Mouse (Mus musculus): Measurements from ENCODE around the gene Pigs. TPM values are rescaled to one million over a fixed set of nuclear protein-coding genes. Genes with fewer than 3 reads are reported as not detected.

Pigs gene
- total RNA-seq, 2 experiments from 2014 or later, result 20.1 to 21.3 TPM

GRCm38 (mm10) chr11:78332676-78333075 lies 4.5 kb downstream of the Pigs start:
- no peak for DNase-seq
- intact Hi-C loops (cut with DNase I), result no loop called here

GRCm38 (mm10) chr11:78333992-78334391 lies 5.8 kb downstream of the Pigs start:
- intact Hi-C loops (cut with DNase I), result no loop called here
- no peak for DNase-seq

GRCm38 (mm10) chr11:78337040-78337439 lies 8.8 kb downstream of the Pigs start:
- intact Hi-C loops (cut with DNase I), result no loop called here
- DNase-seq, result no peak

GRCm38 (mm10) chr11:78341702-78342101 lies 13.5 kb downstream of the Pigs start:
- no peak for DNase-seq
- intact Hi-C loops (cut with DNase I), result no loop called here

GRCm38 (mm10) chr11:78343381-78344327 lies 15.4 kb downstream of the Pigs start, which contains the start of gene Unc119:
TSS of gene Unc119 (plus strand) at chr11:78343482.
- intact Hi-C loops (cut with DNase I), result loop anchor here (2.0 kb wide), 1 partner anchor 79 kb away; no protein-coding TSS in a partner anchor
- peak; percentile 62 to 63 for DNase-seq

- DNase-seq, result no peak
- intact Hi-C loops (cut with DNase I), result loop anchor here (2.0 kb wide), 1 partner anchor 80 kb away; no protein-coding TSS in a partner anchor
Observed at GRCm38 (mm10) chr11:78344328-78344889, 16.2 kb downstream of the Pigs start.

- intact Hi-C loops (cut with DNase I), result loop anchor here (2.0 kb wide), 1 partner anchor 80 kb away; no protein-coding TSS in a partner anchor
- DNase-seq, result peak; percentile 64 to 66
Observed at GRCm38 (mm10) chr11:78344890-78345715, 16.9 kb downstream of the Pigs start.

GRCm38 (mm10) chr11:78345801-78346200 lies 17.6 kb downstream of the Pigs start:
- intact Hi-C loops (cut with DNase I), result loop anchor here (2.0 kb wide), 1 partner anchor 81 kb away; no protein-coding TSS in a partner anchor
- DNase-seq, result no peak

GRCm38 (mm10) chr11:78346326-78347069 lies 18.3 kb downstream of the Pigs start:
- intact Hi-C loops (cut with DNase I), result no loop called here
- DNase-seq, result no peak

- intact Hi-C loops (cut with DNase I), result no loop called here
- peak; percentile 62 to 71 for DNase-seq
Observed at GRCm38 (mm10) chr11:78347070-78347754, 19.0 kb downstream of the Pigs start.

- no peak for DNase-seq
- intact Hi-C loops (cut with DNase I), result no loop called here
Observed at GRCm38 (mm10) chr11:78347908-78348307, 19.7 kb downstream of the Pigs start.

- intact Hi-C loops (cut with DNase I), result no loop called here
- DNase-seq, result no peak
Observed at GRCm38 (mm10) chr11:78348474-78348873, 20.3 kb downstream of the Pigs start.

GRCm38 (mm10) chr11:78349441-78350358 lies 21.5 kb downstream of the Pigs start:
- intact Hi-C loops (cut with DNase I), result no loop called here
- no peak for DNase-seq

GRCm38 (mm10) chr11:78353081-78353480 lies 24.9 kb downstream of the Pigs start:
- intact Hi-C loops (cut with DNase I), result no loop called here

GRCm38 (mm10) chr11:78354905-78355304 lies 26.7 kb downstream of the Pigs start:
- DNase-seq, result no peak
- intact Hi-C loops (cut with DNase I), result no loop called here

More at GRCm38 (mm10) chr11:78353081-78353480, 24.9 kb downstream of the Pigs start:
- DNase-seq, result no peak

GRCm38 (mm10) chr11:78355471-78356238 lies 27.4 kb downstream of the Pigs start:
- intact Hi-C loops (cut with DNase I), result no loop called here
- peak; percentile 57 to 66 for DNase-seq

- no peak for DNase-seq
- intact Hi-C loops (cut with DNase I), result no loop called here
Observed at GRCm38 (mm10) chr11:78358330-78359007, 30.3 kb downstream of the Pigs start.
